Mouse (Mus musculus) spleen, postnatal 4 days (tissue): ENCODE data around the gene 9530003J23Rik.
"Not testable (repeated sequence)": the region's sequence is repeated elsewhere in the genome, so short reads cannot be mapped to it uniquely, and the experiment has no call there.

ENCODE experiments used
- DNase-seq, 2 experiments: peaks; one replicate each; pipeline ENCODE4 v3.0.0; 2022; ENCODE audit warnings: low spot score in 2 of 2

Gene 9530003J23Rik

GRCm38 (mm10) chr10:117238603-117239002, at the start of gene 9530003J23Rik:
TSS of gene 9530003J23Rik (minus strand) at chr10:117238703.
- DNase-seq, result no peak

- DNase-seq, result no peak
Observed at GRCm38 (mm10) chr10:117287226-117287850, 48.8 kb upstream of the 9530003J23Rik start.

- no peak for DNase-seq
Observed at GRCm38 (mm10) chr10:117286366-117286970, 48.0 kb upstream of the 9530003J23Rik start.

DNA sequence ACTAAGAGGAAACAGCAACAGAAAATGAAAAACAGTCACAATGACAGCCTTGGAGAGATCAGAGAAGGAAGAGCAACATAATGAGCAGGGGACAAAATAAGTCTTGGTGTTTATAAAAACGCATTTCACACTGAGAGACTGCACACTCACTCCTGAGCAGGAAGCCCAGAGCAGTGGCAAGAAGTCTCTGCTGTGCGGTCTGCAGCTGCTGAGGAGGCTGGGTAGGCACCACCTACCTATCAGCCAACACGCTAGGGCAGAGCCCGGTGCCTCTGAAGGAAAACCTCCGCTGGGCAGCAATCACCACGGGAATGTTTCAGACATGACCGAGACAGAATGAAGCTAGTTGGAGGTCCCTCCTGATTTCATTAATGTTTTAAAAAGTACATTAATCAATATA, 47.1 kb upstream of the 9530003J23Rik start:
- not testable (repeated sequence) for DNase-seq

GRCm38 (mm10) chr10:117284578-117285520, 46.3 kb upstream of the 9530003J23Rik start:
- DNase-seq, result no peak

GRCm38 (mm10) chr10:117283871-117284577, 45.5 kb upstream of the 9530003J23Rik start:
- no peak for DNase-seq

GRCm38 (mm10) chr10:117283196-117283595, 44.7 kb upstream of the 9530003J23Rik start:
- not testable (repeated sequence) for DNase-seq

DNA sequence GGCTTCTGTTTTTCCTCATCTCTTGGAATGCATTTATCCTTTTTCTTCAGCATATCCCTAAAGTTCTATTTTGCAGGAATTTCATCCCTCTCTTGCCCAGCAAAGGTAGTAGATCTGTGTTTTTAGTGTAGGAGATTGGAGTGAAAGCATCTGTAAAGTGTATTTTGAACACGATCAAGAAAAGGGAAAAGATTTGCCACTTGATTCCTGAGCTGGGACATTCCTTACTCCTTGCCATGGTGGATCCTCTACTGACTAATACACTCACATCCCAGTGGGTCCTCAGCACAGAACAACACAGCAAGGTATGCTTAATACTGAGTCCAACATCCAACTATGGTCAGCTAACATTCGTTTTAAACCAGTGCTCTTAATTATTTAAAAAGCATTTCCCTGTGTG, 44.0 kb upstream of the 9530003J23Rik start:
- no peak for DNase-seq

- DNase-seq, result peak in 1 of 2 experiments; percentile 64
Observed at GRCm38 (mm10) chr10:117282049-117282448, 43.5 kb upstream of the 9530003J23Rik start, which contains the start of gene Lyz2. TSS of gene Lyz2 (minus strand) at chr10:117282321.

GRCm38 (mm10) chr10:117281381-117281920, 42.9 kb upstream of the 9530003J23Rik start:
- DNase-seq, result no peak

DNA sequence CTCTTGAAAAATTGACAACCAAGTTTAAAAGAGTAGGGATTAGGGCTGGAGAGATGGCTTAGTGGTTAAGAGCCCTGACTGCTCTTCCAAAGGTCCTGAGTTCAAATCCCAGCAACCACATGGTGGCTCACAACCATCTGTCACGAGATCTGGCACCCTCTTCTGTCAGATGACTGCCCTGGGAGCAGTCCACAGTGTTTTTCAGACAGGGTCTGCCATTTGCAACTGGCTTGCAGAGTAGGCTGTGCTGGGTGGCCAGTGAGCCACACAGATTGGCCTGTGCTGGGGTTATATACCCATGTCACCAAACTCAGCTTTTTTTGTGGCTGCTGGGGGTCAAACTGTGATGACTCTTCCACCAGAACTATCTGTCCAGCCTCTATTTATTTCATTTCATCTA, 41.5 kb upstream of the 9530003J23Rik start:
- DNase-seq, result no peak

- DNase-seq, result not testable (repeated sequence)
Observed at GRCm38 (mm10) chr10:117278510-117278909, 40.0 kb upstream of the 9530003J23Rik start.

- not testable (repeated sequence) for DNase-seq
Observed at GRCm38 (mm10) chr10:117277779-117278178, 39.3 kb upstream of the 9530003J23Rik start.

DNA sequence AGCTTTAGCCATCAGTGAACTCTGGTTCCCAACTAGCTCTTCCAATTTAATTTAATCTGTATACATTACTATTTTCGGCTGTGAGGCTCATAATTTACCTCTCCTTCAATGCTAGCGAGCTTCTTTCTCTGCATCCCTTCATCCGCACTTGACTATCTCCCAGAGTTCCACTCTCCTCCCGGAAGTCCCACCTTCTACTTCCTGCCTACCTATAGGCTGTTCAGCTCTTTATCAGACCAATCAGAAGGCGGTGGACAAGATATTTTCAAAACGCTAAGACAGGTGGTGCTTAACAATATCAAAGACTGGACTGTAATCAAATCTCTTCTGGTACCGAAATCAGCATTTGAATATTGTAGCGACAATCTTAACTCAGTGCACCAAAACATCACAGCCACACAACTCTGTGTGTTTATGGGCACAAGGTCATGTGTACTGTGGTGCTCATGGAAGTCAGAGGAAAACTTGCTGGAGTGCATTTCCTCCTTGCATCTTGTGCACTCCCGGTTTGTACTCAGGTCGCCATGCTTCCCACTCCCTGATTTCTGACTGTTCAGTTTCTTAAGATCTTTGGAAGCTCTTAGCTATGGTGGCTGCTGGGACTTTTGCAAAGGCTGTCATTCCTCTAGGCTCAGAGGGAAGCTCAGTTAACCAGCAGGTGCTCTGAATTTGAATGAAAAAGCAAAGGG, 37.3 kb upstream of the 9530003J23Rik start:
- no peak for DNase-seq

DNA sequence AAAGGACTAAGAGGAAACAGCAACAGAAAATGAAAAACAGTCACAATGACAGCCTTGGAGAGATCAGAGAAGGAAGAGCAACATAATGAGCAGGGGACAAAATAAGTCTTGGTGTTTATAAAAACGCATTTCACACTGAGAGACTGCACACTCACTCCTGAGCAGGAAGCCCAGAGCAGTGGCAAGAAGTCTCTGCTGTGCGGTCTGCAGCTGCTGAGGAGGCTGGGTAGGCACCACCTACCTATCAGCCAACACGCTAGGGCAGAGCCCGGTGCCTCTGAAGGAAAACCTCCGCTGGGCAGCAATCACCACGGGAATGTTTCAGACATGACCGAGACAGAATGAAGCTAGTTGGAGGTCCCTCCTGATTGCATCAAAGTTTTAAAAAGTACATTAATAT, 36.1 kb upstream of the 9530003J23Rik start:
- DNase-seq, result not testable (repeated sequence)

- DNase-seq, result no peak
Observed at GRCm38 (mm10) chr10:117272023-117272422, 33.5 kb upstream of the 9530003J23Rik start.

- no peak for DNase-seq
Observed at GRCm38 (mm10) chr10:117259870-117260269, 21.4 kb upstream of the 9530003J23Rik start.

DNA sequence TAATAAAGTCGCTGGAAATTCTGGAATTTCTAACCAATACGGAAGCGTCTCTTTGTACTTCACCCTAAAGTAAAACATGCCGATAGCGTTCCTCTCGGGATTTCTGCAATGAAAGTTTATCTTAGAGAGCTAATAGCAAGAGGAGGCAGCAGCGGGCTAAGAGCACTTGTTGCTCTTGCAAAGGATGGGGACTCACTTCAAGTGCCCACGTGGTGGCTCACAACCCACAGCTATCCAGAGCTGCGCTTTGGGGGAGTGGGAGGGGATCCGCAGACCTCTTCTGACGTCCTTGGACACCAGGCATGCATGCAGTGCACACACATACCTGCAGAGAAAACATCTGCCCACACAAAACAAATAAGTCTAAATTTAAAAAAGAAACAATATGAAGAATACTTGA, 2.6 kb downstream of the 9530003J23Rik start:
- no peak for DNase-seq

- DNase-seq, result no peak
Observed at GRCm38 (mm10) chr10:117234825-117235224, 3.7 kb downstream of the 9530003J23Rik start.

- DNase-seq, result no peak
Observed at GRCm38 (mm10) chr10:117229826-117230225, 8.7 kb downstream of the 9530003J23Rik start.

GRCm38 (mm10) chr10:117226002-117226401, 12.5 kb downstream of the 9530003J23Rik start:
- peak in 1 of 2 experiments; percentile 46 for DNase-seq
